Mouse (Mus musculus) retina, adult 2 months (tissue): ENCODE measurements around the gene Apol7a.
A peak's percentile ranks its signal among the peaks of the same experiment; 100 is the strongest.

ENCODE experiments used
- DNase-seq: peaks from one replicate; pipeline ENCODE4 v3.0.0-alpha.2; 2012; ENCODE audit warnings: low read depth, low spot score

Gene Apol7a

DNA sequence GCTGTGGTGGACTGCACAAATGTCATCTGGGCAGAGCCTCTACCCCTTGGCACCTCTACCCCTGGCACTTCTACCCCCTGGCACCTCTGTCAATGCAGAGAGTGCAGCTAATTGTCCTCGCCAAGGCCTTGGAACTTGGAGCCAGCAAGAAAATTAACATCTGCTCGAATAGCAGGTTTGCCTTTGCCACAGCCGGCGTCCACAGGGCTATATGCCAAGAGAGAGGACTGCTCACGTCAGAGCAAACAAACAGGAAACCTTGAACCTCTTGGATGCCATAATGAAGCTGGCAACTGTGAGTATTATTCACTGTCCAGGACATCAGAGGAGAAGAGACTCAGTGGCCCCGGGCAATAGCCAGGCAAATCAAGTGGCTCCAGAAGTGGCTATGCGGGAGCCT, 22.0 kb downstream of the Apol7a start:
- DNase-seq, result no peak

DNA sequence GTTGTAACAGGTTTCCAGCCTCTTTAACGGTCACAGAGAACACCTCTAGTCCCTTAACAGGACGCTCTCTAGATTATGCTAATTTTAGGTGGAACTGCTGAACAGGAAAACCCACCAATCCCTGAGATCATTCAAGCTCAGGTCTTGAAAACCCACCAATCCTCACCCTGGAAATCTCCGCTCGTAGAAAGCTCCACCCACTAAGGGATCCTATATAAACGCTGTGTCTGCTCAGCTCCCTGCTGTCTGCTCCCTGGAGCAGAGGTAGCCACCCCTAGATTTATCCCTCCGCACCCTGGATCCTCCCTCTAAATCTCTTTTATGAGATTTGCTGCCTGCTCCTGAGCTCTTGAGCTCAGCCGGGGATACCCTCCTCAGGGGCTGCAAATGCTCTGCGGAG, 28.3 kb downstream of the Apol7a start:
- no peak for DNase-seq

DNA sequence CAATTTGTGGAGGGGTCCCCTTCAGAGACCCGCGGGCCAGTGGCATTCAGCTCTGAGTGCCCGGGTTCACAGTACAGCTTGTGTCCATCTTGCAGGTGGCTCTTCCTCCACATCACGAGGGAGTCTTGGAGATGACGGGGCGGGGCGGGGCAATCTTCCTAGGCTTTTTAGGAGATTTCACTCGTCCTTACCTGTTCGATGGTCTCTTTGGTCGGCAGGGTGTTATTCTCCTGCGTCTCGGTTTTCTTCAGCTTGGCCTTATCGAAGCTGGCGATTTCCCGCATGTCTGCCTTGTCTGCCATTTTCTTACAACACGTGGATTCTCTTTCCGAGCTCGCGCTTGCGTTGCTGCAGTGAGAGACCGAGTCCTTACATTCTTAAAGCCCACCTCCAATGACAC, 28.9 kb downstream of the Apol7a start:
- DNase-seq, result no peak

DNA sequence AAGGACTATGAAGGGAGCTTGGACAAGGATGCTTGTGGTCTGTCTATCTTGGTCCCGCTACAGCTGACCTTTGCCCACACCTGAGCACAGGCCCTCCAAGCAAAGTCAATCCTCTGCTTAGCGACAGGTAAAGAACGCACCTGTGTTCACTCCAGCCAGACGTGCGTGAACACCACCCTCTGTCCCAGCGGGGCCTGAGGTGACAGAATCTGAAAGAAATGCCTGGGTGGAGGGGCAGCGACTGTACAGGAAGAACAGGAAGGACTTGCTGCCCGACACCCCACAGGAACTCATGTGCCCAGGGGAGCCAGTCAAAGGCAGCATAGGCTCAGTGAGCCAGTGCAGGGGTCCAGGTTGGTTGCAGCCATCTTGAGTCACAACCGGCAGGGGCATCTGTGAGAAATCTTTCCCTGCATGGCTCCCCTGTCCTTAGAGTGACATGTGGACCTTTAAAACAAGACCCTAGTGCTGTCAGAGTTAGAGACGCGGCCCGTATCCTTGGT, 30.0 kb downstream of the Apol7a start:
- DNase-seq, result no peak

DNA sequence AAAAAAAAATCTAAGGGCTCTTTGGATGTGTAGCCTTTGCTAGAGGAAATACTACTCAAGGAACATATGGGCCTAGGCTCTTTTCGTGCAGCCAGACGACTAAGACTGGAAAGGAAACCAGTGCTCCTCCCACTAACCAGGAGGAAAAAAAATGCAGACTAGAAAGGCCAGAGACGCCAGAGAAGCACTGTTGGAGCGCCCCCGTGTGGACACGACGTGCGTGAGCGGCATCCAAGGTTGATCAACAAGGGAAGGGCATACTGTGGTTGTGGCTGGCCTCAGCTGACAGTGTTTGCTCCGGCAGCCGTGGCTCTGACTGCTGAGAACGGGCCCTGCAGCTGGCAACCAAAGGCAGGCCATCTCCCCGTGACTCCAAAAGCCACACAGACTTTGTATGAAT, 30.8 kb downstream of the Apol7a start:
- peak; percentile 57 for DNase-seq

DNA sequence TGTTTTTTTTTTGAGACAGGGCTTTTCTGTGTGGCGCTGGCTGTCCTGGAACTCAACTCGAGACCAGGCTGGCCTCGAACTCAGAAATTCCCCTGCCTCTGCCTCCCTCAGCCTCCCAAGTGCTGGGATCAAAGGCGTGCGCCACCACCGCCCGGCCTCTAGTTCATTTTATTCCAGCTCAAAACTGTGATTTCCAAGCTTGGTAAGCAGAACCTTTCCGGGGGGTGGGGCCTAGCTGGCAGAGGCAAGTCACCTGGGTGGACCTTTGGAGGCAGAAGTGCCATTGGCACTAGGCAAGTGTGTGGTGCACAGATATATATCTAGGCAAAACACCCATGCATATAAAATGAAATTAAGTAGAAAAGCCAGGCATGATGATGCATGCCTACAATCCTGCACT, 31.4 kb downstream of the Apol7a start:
- DNase-seq, result no peak

DNA sequence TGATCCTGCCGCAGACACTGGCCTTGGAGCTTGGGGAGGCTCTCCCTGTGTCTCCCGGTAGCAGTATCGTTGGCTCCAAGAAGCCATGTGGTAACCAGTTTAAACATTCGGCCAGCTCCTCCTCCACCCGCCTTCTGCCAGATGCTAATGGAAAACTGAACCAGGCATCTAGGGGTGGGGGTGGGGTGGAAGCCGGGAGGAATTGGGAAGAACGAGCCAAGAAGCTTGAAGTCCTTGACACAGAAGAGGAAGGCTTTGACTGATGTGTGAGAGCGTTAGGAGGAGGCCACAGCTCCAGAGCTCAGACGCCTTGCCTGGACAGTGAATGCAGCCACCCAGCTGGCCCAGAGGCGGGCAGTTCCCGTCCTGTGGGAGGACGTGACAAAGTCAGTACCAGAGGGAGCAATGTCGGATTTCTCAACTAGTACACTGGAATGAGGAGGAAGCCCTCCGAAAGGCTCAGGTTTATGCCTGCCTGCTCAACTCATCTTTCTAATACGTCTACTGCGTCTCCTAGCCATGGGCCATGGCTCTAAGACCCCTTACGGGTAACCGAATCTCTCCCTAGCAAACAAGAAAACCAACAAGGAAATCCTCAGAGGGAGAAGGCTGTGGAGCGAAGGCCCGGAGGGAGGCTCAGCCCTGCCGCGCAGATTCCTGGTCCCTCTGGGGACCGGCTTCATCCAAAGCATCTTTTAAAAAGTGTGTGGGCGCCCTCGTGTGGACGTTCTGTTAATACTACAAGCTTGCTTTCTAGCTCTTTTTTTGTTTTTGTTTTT, 32.0 kb downstream of the Apol7a start:
- DNase-seq, result peak; percentile 45

DNA sequence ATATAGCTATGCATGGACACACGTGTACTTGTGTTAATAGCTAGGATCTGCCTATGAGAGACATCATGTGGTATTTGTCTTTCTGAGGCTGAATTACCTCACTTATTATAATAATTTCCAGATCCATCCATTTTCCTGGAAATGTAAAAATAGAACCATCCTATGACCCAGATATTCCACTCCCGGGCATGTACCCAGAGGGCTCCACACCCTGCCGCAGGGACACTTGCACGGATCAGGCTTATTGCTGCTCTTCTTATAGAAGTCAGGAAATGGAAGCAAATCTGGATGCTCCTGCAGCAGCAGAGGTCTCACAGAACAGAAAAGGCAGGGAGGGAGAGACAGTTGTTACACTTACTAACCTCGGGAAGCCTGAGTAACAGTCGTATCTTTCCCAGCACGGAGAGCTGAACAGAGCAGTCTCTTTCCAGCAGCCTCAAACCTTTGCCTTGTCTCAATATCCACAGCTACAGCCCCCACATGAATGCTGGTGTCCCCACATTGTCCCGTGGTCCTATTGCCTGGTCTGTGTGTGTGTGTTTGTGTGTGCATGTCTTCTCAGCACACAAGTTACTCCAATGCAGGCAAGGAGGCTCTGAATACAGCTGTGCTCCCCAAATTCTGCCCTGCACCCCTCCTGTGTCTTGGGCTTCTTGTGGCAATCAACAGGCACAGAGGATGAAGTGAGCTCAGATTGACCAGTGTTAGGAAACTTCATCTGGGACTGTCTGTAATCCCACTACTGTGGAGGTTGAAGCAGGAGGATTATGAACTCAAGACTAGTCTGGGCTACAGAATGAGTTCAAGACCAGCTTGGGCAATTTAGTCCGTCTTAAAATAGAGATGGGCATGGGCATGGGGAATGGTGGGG, 33.0 kb downstream of the Apol7a start:
- DNase-seq, result no peak

DNA sequence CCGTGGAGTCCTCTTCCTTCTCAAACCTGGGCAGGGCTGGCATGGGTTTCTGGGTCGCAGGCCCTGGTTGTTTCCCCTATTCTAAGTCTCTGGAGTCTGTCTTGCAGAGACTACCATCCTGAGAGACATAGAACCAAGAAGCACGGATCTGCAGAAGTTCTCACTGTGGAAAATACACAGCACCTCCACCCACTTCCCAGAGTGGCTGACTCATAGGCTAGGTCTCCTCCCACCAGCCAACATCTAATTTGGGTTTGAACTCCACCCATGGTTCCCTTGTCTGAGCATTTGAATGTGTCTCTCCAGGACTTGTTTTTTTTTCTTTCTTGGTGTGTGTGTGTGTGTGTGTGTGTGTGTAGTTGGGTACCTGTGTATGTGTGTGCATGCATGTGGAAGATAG, 34.9 kb downstream of the Apol7a start:
- DNase-seq, result no peak

DNA sequence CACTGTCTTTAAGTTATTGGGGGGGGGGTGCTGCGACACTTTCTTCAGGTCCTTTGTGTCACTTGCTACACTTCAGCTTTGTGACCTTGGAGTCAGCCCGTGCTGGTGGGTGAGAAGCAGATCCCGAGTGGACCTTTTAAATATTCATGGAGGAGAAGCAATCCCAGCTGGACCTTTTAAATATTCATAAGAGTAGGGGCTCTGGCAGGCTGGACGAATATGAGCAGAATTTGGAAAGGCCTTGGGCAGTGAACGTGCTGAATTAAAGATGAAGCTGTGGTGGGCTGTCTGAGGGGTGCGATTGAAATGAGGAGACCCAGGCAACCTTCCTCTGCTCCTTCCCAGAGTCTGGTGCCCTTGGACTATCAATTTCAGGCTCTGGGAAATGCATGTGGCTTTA, 35.3 kb downstream of the Apol7a start:
- no peak for DNase-seq

DNA sequence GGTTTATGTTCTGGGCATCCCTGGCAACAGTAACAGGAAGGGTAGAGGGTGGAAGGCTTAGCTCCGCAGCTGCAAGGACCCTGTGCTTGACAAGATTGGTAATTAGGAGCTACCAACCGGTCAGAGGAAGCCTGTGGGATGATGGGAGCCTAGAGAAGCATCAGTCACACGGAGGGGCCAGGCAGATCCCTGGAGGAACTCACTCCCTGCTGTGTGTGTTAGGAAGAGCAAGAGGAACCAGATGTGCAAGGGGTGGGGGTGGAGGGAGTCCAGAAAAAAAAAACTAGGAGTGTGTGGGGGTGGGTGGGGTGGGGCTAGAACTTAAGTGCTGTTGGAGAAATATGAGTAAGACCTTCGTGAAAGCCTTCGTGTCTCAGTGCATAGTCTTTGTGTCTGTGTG, 36.0 kb downstream of the Apol7a start:
- no peak for DNase-seq

DNA sequence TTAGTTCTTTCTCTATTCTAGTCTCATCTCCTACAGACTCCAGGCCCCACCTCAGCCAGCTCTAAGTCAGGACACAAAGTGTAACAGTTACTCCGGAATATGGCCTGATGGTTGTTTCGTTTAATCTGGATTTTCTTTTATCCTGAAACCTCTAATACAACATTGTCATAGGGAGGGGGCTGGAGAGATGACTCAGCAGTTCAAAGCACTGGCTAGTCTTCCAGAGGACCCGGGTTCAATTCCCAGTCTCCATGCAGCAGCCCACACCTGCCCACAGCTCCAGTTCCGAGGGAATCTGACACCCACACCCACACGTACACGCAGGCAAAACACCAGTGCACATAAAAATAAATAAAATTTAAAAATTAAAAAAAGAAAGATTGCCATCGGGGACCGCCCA, 39.0 kb downstream of the Apol7a start:
- no peak for DNase-seq

DNA sequence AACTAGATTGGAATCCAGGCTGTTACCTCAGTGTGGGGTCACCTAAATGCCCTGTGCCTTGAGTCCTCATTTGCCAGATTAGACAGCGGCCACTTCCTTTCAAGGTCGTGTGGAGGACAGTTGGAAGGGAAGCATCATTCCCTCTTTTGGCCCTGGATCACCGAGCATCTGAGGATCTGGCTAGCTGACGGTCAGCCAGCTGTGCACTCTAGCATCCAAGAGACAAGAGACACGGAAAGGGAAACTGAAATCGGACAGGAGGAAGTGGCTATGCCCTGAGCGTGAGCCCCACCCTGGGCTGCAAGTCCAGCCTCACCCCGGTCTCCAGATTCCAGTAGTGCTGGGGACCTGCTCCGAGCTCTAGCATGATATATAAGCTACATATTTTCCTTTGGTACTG, 39.4 kb downstream of the Apol7a start:
- no peak for DNase-seq

DNA sequence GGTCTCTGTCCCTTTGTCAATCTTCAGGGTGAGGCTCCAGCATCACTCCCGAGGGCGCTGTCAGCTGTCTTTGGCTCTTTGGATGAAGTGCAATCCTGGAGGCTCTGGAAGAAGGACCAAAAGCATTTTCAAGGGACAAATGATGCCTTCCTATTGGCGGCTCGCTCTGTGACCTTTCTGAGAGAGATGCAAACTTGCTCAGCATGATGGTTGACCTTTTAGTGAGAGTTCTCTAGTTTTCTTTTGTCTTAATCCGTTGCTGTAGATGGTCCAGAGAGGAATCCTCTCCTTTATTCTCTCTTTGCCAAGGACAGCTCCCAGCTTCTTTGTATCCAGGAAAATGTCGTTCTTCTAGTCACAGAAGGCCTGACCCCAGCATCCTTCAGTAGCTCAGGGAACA, 39.8 kb downstream of the Apol7a start:
- no peak for DNase-seq

DNA sequence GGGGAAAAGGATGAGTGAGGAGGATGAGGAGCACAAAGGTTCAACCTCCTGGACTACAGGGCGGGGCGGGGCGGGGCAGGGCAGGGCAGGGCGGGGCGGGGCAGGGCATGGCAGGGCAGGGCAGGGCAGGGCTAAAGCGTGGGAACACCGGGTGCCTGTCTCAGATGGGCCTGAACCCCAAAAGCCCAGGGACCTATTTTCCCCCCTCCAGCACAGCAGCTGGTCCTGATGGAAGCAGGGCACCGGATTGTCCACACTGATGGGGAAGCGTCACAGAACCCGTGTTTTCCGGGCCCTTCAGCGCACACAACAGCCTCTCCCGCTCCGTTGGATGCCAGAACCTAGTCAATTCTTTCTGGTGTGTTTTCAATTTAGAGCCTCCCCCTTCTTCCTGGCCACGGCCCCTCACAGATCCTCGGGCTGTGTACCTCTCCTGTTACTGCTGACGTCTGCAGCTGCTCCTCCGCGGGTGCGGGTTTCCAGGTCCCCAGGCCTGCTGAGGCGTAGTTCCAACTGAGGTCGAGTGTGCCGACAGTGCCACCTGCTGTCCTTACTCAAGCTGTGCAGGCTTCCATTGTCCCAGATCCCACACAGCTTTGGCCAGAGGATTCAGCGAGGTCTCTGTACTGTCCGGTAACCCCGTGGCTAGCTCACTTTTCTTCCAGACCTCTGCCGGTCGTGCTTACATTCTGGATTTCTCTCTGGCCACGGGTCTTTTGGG, 40.4 kb downstream of the Apol7a start:
- DNase-seq, result peak; percentile 45

DNA sequence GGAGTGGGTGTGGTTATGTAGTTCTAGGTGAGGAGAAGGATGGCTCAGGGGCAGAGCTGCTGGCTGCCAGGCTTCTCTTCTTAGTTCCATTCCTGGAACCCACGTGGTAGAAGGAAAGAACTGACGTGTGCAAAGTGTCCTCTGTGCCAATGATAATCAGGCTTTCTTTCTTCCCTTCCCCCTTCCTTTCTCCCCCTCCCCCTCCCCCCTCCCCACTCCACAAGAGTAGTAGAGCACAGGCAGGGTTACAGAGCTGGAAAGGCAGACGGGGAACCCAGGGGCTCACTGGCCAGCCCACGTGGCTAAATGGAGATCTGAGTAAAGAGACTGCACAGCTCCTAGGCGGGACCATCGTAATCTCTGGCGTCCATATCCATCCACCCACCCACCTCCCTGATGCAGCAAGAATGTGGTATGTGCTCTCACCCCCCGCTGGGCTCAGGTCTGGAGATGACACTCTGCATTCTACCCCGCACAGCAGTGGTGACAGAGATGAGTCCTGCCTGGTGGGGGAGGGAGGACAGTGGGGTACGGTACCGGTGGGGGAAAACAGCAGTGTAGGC, 42.6 kb downstream of the Apol7a start:
- no peak for DNase-seq

DNA sequence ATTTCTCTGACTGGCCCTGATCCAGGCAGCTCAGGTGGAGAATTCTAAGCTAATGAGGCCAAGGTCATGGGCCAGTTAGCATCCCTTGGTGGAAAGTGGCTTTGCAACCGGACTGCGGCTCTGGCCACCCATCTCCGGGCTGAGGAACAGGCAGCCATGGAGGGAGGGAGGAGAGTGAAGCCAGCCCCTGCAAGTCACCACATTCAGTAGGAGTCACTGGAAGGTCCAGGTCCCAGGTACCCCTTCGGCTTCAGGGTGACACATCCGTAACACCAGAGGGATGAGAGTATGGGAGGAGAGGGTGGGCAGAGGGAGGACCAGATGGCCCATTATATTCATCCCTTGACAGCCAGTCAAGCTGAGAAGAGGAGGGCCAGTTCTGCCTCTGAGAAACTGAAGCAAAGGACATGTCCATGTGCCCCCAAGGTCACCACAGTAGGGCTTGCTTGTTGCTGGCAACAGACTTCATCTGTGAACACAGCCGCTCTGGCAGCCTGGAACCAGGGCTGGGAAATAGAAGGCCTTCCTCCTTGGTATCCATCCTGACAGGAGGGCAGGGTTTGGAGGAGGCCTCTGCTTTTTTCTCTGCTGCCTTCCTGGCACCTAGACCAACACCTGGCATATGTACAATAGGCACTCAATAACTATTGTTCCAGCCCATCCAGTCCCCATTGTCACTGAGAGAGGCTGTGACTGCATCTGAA, 43.9 kb downstream of the Apol7a start:
- DNase-seq, result no peak

DNA sequence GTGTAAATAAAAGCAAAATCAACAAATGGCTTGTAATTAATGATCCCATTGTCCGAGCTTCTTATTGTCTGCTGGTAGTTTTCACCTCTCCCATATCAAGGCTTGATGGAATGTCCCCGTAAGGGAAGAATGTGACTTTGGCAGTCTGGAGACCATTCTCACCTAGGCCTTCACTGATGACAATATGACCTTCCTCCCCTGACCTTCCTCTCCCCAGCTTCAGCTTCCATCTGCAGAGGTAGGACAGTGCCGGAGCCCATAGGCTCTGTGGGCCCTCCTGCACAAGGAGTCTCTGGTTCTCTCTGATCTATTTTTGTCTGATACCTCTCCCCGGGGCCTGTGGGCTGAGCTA, 44.4 kb downstream of the Apol7a start:
- no peak for DNase-seq

DNA sequence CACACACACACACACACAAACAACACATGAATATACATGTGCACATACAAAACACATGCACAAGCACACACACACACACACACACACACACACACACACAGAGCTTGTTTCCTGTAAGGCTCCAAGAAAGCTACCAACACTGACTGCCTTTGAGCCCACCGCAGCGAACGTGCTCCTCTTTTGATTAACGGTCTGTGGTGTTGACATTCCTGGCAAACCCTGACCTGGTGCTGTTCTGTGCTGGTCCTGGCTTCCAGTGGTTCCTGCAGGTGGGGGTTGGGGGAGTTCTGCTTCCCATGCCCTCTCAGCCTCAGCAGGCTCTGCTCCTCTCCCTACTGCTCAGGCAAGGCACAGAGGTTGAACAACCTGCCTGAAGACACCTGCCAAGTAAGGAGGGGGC, 45.1 kb downstream of the Apol7a start:
- no peak for DNase-seq

DNA sequence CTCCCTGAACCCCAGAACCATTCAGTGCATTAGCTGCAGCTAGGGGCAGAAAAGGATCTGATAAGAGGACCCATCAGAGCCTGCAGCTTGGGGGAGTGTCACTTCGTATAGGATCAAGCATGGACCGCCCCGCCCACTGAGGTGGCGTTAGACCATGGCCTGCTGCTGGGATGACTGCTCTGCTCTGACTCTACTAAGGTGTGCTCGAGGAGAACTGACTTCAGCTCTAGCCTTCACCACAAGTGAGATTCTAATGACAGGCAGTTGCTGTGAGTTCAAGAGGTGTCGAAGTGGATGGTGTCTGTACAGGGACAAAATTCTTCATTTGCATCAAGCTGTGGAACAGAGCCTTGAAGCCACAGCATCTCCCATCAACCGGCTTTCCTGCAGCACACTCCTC, 46.0 kb downstream of the Apol7a start:
- no peak for DNase-seq

DNA sequence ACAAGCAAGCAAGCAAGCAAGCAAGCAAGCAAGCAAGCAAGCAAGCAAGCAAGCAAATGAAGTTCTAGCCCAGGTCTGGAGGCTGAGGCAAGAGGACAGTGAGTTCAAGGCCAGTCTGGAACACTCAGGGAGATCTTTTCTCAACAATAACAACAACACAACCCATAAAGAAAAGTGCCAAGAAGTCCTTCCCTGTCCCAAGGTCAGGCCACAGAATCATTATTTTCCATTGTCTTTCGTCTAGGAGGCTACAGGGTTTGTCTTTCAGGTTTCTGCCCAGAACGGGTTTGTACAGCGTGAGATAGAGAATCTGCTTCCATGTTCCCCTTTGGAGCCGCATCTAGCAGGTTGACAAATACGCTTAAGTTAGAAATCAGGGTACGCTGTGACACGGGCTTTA, 48.8 kb downstream of the Apol7a start:
- DNase-seq, result no peak
